ENCODE assay signal across 17 mouse cellular contexts in genomic region chr17:9981273-9981672, GRCm38 (mm10).
"Had no signal": no experiment of that assay in that cellular context is flagged by ENCODE, and none has a peak within 500 bp of the region (broad histone marks: within the 10 kb centered on the region; RNA-seq: fewer than 3 reads in every experiment).

No protein-coding gene starts in this region.

- DNase-seq: cerebellum, adult 2 months; cerebellum, adult 8-10 months; cerebellum, adult 9-10 months; cerebellum, adult 9-11 months; cerebellum, postnatal 10 days; cerebellum, postnatal 14 days; cerebellum, postnatal 25 days; cerebellum, postnatal 36 days; embryo, embryonic 11 days; forebrain, postnatal 0 days; gastrocnemius, adult 2 months; gastrocnemius, postnatal 10 days; gastrocnemius, postnatal 14 days; gastrocnemius, postnatal 25 days; gastrocnemius, postnatal 36 days; heart, adult 18-20 months; heart, adult 2 months had no signal
